Mouse (Mus musculus): ENCODE results near the gene Hrc.

DNA sequence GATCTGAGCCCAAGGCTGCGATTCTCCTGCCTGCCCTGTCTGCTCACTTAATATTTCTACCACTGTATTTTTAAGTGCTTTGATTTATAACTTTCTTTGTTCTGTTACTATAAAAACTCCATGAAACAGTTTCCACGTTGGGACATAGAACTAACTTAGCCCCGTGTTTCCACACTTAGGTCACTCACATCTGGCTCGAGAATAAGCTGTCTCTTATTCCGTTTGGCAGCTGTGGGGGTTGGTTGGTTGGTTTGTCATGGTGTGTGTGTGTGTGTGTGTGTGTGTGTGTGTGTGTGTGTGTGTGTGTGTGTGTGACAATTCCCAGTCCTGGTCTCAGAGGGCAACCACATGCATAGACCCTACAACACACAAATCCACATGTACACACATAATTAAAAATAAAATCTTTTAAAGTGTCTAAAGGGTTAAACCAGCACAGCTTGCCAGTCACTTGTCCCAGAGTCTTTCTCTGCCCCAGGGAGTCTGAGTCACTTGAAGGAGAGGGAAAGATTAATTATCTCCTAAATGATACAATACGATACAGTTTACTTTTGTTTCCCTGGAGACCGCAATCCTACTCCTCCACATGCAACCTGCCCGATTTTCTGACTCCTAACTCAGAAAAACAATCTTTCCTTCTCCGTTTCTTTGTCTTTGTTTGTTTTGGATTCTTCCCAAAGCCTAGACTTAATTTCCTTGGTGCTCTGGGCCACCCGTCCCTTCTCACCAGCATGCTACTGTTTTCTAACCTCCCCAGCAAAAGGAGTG is 22.2 kb upstream of the Hrc start:
- TF ChIP-seq CTCF (IDR thresholded peaks at IDR 0.05; ENCODE audit: low read depth, low read length): no peak
- no peak for TF ChIP-seq POLR2A (IDR thresholded peaks at IDR 0.05; ENCODE audit: extremely low read depth, insufficient read depth, low read length)

All from liver, adult 2 months (tissue).